Mouse (Mus musculus): ENCODE results near the gene Gng7.

DNA sequence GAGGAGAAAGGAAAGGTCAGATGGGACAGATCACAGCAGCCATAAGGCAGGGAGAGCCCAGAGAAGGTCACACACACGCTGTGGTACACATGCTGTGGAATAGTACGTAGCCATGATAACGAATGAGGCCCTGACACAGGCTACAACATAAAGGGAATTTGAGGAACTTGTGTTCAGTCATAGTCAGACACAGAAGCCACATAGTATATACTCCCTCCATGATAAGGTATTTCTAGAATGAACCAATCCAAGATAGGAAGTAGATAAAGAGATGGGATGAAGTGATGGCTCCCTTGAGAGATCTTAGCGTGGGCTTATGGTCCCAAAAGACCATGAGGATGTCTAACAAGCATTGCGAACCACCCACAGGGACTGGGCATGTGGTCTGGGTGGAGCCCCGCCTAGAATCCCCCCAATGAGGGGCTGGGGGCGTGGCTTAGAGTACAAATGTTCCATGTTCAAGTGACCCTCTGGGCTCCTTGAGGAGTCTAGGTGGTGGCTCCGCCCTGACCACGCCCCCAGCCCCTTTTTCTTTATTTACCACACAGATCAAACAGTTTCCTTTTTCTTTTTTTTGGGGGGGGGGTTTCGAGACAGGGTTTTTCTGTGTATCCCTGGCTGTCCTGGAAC is 62.9 kb downstream of the Gng7 start:
- no peak for TF ChIP-seq CTCF (conservative IDR thresholded peaks at IDR 0.05; ENCODE audit: insufficient read depth, insufficient read length, low read depth, low read length)
- no peak for TF ChIP-seq POLR2A (IDR thresholded peaks at IDR 0.05; ENCODE audit: low read depth, low read length)

All from kidney, adult 2 months (tissue).